Mouse (Mus musculus): ENCODE data around the gene Rabep2. TPM values are rescaled to one million over a fixed set of nuclear protein-coding genes. Genes with fewer than 3 reads are reported as not detected.

The Rabep2 gene
- polyA plus RNA-seq, 1 experiment from 2014 or later: 33.8 TPM

GRCm38 (mm10) chr7:126491005-126491404, 62.4 kb downstream of the Rabep2 start:
- 72% methylated on average over 1 of the region's 1 CpGs for WGBS
- ATAC-seq (ENCODE audit: insufficient read depth): no peak
- TF ChIP-seq CTCF (IDR thresholded peaks at IDR 0.05; ENCODE audit: low read depth): no peak
- H3K36me3 ChIP-seq (ENCODE audit: insufficient read depth): peaks cover 71% of the 10 kb centered on the region
- H3K9me3 ChIP-seq (ENCODE audit: low read depth, low read length): no peaks in the 10 kb centered on the region
- no peaks in the 10 kb centered on the region for H3K27me3 ChIP-seq (ENCODE audit: insufficient read depth, low read length)
- H3K4me1 ChIP-seq (ENCODE audit: insufficient read depth): no peaks in the 10 kb centered on the region
- H3K27ac ChIP-seq (ENCODE audit: low read depth): no peak overlapping the region
- H3K4me3 ChIP-seq (ENCODE audit: low read depth, low read length): no peak overlapping the region
- DNase-seq: peak; percentile 11
- H3K9ac ChIP-seq: no peak overlapping the region
- H3K4me2 ChIP-seq: no peak overlapping the region

- DNase-seq: no peak
- WGBS: 44% methylated on average over 11 of the region's 11 CpGs
- no peak overlapping the region for H3K4me2 ChIP-seq
- no peaks in the 10 kb centered on the region for H3K9me3 ChIP-seq (ENCODE audit: low read depth, low read length)
- no peak for ATAC-seq (ENCODE audit: insufficient read depth)
- H3K4me1 ChIP-seq (ENCODE audit: insufficient read depth): no peaks in the 10 kb centered on the region
- no peak overlapping the region for H3K27ac ChIP-seq (ENCODE audit: low read depth)
- H3K9ac ChIP-seq: no peak overlapping the region
- peaks cover 80% of the 10 kb centered on the region for H3K36me3 ChIP-seq (ENCODE audit: insufficient read depth)
- H3K4me3 ChIP-seq (ENCODE audit: low read depth, low read length): no peak overlapping the region
- no peak for TF ChIP-seq CTCF (IDR thresholded peaks at IDR 0.05; ENCODE audit: low read depth)
- no peaks in the 10 kb centered on the region for H3K27me3 ChIP-seq (ENCODE audit: insufficient read depth, low read length)
Observed at GRCm38 (mm10) chr7:126491973-126492372, 63.4 kb downstream of the Rabep2 start.

DNA sequence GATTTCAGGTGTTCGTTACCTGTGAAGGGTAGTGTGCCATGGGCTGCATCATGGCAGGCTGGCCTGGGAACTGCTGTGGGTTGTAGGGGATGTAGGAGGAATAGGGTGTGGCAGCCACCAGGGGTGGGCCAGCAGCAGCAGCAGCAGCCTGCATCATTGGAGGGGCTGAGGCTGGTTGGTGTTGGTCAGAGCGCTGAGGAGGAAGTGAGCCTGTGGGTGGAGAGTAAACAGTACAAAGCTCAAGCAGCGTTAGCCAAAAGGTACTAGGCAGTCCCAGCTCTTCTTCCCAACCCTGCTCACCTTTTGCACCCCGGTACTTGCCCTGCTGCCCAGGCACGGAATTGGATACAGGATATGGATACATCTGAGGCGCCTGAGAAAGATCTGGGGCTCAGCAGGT, 65.6 kb downstream of the Rabep2 start:
- no peaks in the 10 kb centered on the region for H3K9me3 ChIP-seq (ENCODE audit: low read depth, low read length)
- H3K4me3 ChIP-seq (ENCODE audit: low read depth, low read length): no peak overlapping the region
- TF ChIP-seq CTCF (IDR thresholded peaks at IDR 0.05; ENCODE audit: low read depth): no peak
- no peak overlapping the region for H3K4me2 ChIP-seq
- H3K27me3 ChIP-seq (ENCODE audit: insufficient read depth, low read length): no peaks in the 10 kb centered on the region
- H3K36me3 ChIP-seq (ENCODE audit: insufficient read depth): peaks cover 97% of the 10 kb centered on the region
- H3K27ac ChIP-seq (ENCODE audit: low read depth): no peak overlapping the region
- DNase-seq: no peak
- no peak overlapping the region for H3K9ac ChIP-seq
- no peak for ATAC-seq (ENCODE audit: insufficient read depth)
- WGBS: 86% methylated on average over 6 of the region's 6 CpGs
- H3K4me1 ChIP-seq (ENCODE audit: insufficient read depth): no peaks in the 10 kb centered on the region

GRCm38 (mm10) chr7:126496475-126496874, 67.9 kb downstream of the Rabep2 start:
- no peaks in the 10 kb centered on the region for H3K4me1 ChIP-seq (ENCODE audit: insufficient read depth)
- DNase-seq (no peak), ATAC-seq (ENCODE audit: insufficient read depth) (no peak)
- no peak overlapping the region for H3K27ac ChIP-seq (ENCODE audit: low read depth)
- no peak overlapping the region for H3K9ac ChIP-seq
- no peak overlapping the region for H3K4me3 ChIP-seq (ENCODE audit: low read depth, low read length)
- peaks cover 97% of the 10 kb centered on the region for H3K36me3 ChIP-seq (ENCODE audit: insufficient read depth)
- no peaks in the 10 kb centered on the region for H3K9me3 ChIP-seq (ENCODE audit: low read depth, low read length)
- WGBS: 89% methylated on average over 5 of the region's 5 CpGs
- H3K4me2 ChIP-seq: no peak overlapping the region
- TF ChIP-seq CTCF (IDR thresholded peaks at IDR 0.05; ENCODE audit: low read depth): no peak
- H3K27me3 ChIP-seq (ENCODE audit: insufficient read depth, low read length): no peaks in the 10 kb centered on the region

GRCm38 (mm10) chr7:126497966-126498365, 69.4 kb downstream of the Rabep2 start:
- Histone ChIP-seq H3K36me3 (ENCODE audit: insufficient read depth) (peaks cover 84% of the 10 kb centered on the region), H3K4me2 (no peak overlapping the region), H3K9ac (no peak overlapping the region), H3K27ac (ENCODE audit: low read depth) (no peak overlapping the region), H3K4me1 (ENCODE audit: insufficient read depth) (no peaks in the 10 kb centered on the region), H3K27me3 (ENCODE audit: insufficient read depth, low read length) (no peaks in the 10 kb centered on the region), H3K4me3 (ENCODE audit: low read depth, low read length) (no peak overlapping the region), H3K9me3 (ENCODE audit: low read depth, low read length) (no peaks in the 10 kb centered on the region)
- no peak for ATAC-seq (ENCODE audit: insufficient read depth)
- WGBS: 92% methylated on average over 12 of the region's 12 CpGs
- no peak for DNase-seq
- TF ChIP-seq CTCF (IDR thresholded peaks at IDR 0.05; ENCODE audit: low read depth): no peak

Other genes starting within 250 kb of the Rabep2 start
- gene Xpo6, start 228.3 kb upstream of the Rabep2 start, polyA plus RNA-seq (2014; fragmentation: Nextera tagmentation; extraction: Ambion mirVana): 61.9 and 67.5 TPM in 2 replicates
- 51.2 and 57.0 TPM in 2 replicates for gene Sbk1, start 156.1 kb upstream of the Rabep2 start, polyA plus RNA-seq (2014; fragmentation: Nextera tagmentation; extraction: Ambion mirVana)
- gene Lat, start 59.2 kb upstream of the Rabep2 start, polyA plus RNA-seq (2014; fragmentation: Nextera tagmentation; extraction: Ambion mirVana): 1.7 and 2.8 TPM in 2 replicates
- gene Spns1, start 51.3 kb upstream of the Rabep2 start, polyA plus RNA-seq (2014; fragmentation: Nextera tagmentation; extraction: Ambion mirVana): 41.7 and 46.0 TPM in 2 replicates
- 3.6 and 4.3 TPM in 2 replicates for gene Nfatc2ip, start 32.0 kb upstream of the Rabep2 start, polyA plus RNA-seq (2014; fragmentation: Nextera tagmentation; extraction: Ambion mirVana)
- gene Cd19, start 13.9 kb upstream of the Rabep2 start, polyA plus RNA-seq (2014; fragmentation: Nextera tagmentation; extraction: Ambion mirVana): not detected in 2 replicates
- 0.32 TPM in 1 of 2 replicates, not detected in the other for gene Atp2a1, start 34.3 kb downstream of the Rabep2 start, polyA plus RNA-seq (2014; fragmentation: Nextera tagmentation; extraction: Ambion mirVana)
- gene Sh2b1, start 46.7 kb downstream of the Rabep2 start, polyA plus RNA-seq (2014; fragmentation: Nextera tagmentation; extraction: Ambion mirVana): 42.0 and 46.5 TPM in 2 replicates
- gene Tufm, start 58.6 kb downstream of the Rabep2 start, polyA plus RNA-seq (2014; fragmentation: Nextera tagmentation; extraction: Ambion mirVana): 126 and 128 TPM in 2 replicates
- 57.0 and 61.9 TPM in 2 replicates for gene Atxn2l, start 74.7 kb downstream of the Rabep2 start, polyA plus RNA-seq (2014; fragmentation: Nextera tagmentation; extraction: Ambion mirVana)
- 169 and 183 TPM in 2 replicates for gene Eif3c, start 137.7 kb downstream of the Rabep2 start, polyA plus RNA-seq (2014; fragmentation: Nextera tagmentation; extraction: Ambion mirVana)
- gene Apobr, start 156.2 kb downstream of the Rabep2 start, polyA plus RNA-seq (2014; fragmentation: Nextera tagmentation; extraction: Ambion mirVana): 0.32 and 0.54 TPM in 2 replicates
- gene Cln3, start 157.1 kb downstream of the Rabep2 start, polyA plus RNA-seq (2014; fragmentation: Nextera tagmentation; extraction: Ambion mirVana): 24.1 and 27.3 TPM in 2 replicates
- not detected in 2 replicates for gene Il27, start 166.2 kb downstream of the Rabep2 start, polyA plus RNA-seq (2014; fragmentation: Nextera tagmentation; extraction: Ambion mirVana)
- gene Nupr1, start 202.1 kb downstream of the Rabep2 start, polyA plus RNA-seq (2014; fragmentation: Nextera tagmentation; extraction: Ambion mirVana): 9.7 and 10.7 TPM in 2 replicates
- gene Sgf29, start 220.6 kb downstream of the Rabep2 start, polyA plus RNA-seq (2014; fragmentation: Nextera tagmentation; extraction: Ambion mirVana): 49.5 and 61.3 TPM in 2 replicates
- gene Sult1a1, start 247.7 kb downstream of the Rabep2 start, polyA plus RNA-seq (2014; fragmentation: Nextera tagmentation; extraction: Ambion mirVana): 1.4 and 2.6 TPM in 2 replicates